Mouse (Mus musculus) MEL (cell line): ENCODE results near the gene Amdhd2. TPM values are rescaled to one million over a fixed set of nuclear protein-coding genes. Genes with fewer than 3 reads are reported as not detected.

Experiments
- DNase-seq: peaks from one replicate; pipeline ENCODE4 v3.0.0; 2011; ENCODE audit warnings: low read depth, low spot score
- H3K27ac ChIP-seq: 2 replicates; pipeline ENCODE4 v1.5.1; 2012; ENCODE audit warnings: low read depth, mild to moderate bottlenecking, control low read depth, low read length, moderate library complexity; ENCODE audit not compliant: control insufficient read depth
- H3K27me3 ChIP-seq, 2 experiments: fragments of 150-350 bp in 1 of 2; sonication (generic) in 1 of 2; 2 replicates each; pipeline ENCODE4 v1.6.1; 2012; ENCODE audit warnings: low read length in 2 of 2, mild to moderate bottlenecking in 2 of 2, improper control_type of control experiment in 1 of 2, moderate library complexity in 1 of 2; ENCODE audit not compliant: insufficient read depth in 2 of 2, control insufficient read depth in 1 of 2
- H3K36me3 ChIP-seq, 2 experiments: 2 replicates each; pipeline ENCODE4 v1.6.1; 2012 to 2014; ENCODE audit warnings: low read length in 2 of 2, improper control_type of control experiment in 1 of 2, inconsistent platforms in 1 of 2, mild to moderate bottlenecking in 1 of 2; ENCODE audit not compliant: insufficient read depth in 2 of 2, control insufficient read depth in 1 of 2
- H3K4me1 ChIP-seq, 2 experiments: fragments of 150-350 bp in 1 of 2; sonication (generic) in 1 of 2; 2 replicates each; pipeline ENCODE4 v1.6.1; 2012; ENCODE audit warnings: low read length in 2 of 2, improper control_type of control experiment in 1 of 2, mild to moderate bottlenecking in 1 of 2; ENCODE audit not compliant: insufficient read depth in 2 of 2, control insufficient read depth in 1 of 2
- H3K4me3 ChIP-seq, 2 experiments: fragments of 150-350 bp in 1 of 2; sonication (generic) in 1 of 2; 2 replicates each; pipeline ENCODE4 v1.5.1; 2012; ENCODE audit warnings: low read depth in 2 of 2, low read length in 2 of 2, mild to moderate bottlenecking in 2 of 2, moderate library complexity in 2 of 2, control low read depth in 1 of 2, improper control_type of control experiment in 1 of 2; ENCODE audit not compliant: control insufficient read depth in 1 of 2, insufficient read depth in 1 of 2
- H3K79me2 ChIP-seq: 2 replicates; pipeline ENCODE4 v1.6.1; 2012; ENCODE audit warnings: mild to moderate bottlenecking, low read length, moderate library complexity; ENCODE audit not compliant: control insufficient read depth, poor library complexity, insufficient read depth
- H3K9ac ChIP-seq: 2 replicates; pipeline ENCODE4 v1.6.1; 2012; ENCODE audit warnings: low read depth, mild to moderate bottlenecking, control low read depth, low read length, moderate library complexity; ENCODE audit not compliant: control insufficient read depth, poor library complexity, severe bottlenecking
- H3K9me3 ChIP-seq: fragments of 150-350 bp; sonication (generic); replicated peaks from 2 replicates; pipeline ENCODE4 v1.6.1; 2012; ENCODE audit warnings: mild to moderate bottlenecking, low read length, improper control_type of control experiment, moderate library complexity; ENCODE audit not compliant: insufficient read depth
- CHD2 ChIP-seq: IDR thresholded peaks from 2 replicates; pipeline ENCODE4 v1.6.1; 2011; ENCODE audit warnings: low read length, improper control_type of control experiment
- E2F4 ChIP-seq: IDR thresholded peaks from 2 replicates; pipeline ENCODE4 v1.6.1; 2011; ENCODE audit warnings: low read depth, low read length, improper control_type of control experiment, borderline replicate concordance
- EP300 ChIP-seq, 2 experiments: IDR thresholded peaks; 2 replicates each; pipeline ENCODE4 v1.6.1; 2011; ENCODE audit warnings: improper control_type of control experiment in 2 of 2, low read length in 2 of 2, low read depth in 1 of 2, mild to moderate bottlenecking in 1 of 2
- ETS1 ChIP-seq: IDR thresholded peaks from 2 replicates; pipeline ENCODE4 v1.6.1; 2012; ENCODE audit warnings: low read depth, mild to moderate bottlenecking, inconsistent platforms, low read length, improper control_type of control experiment, moderate library complexity
- GATA1 ChIP-seq: IDR thresholded peaks from 2 replicates; pipeline ENCODE4 v1.6.1; 2011; ENCODE audit warnings: low read depth, low read length, improper control_type of control experiment
- HCFC1 ChIP-seq: IDR thresholded peaks from 2 replicates; pipeline ENCODE4 v1.6.1; 2012; ENCODE audit warnings: low read depth, mild to moderate bottlenecking, inconsistent platforms, low read length, improper control_type of control experiment, moderate library complexity
- JUND ChIP-seq: IDR thresholded peaks from 2 replicates; pipeline ENCODE4 v1.6.1; 2011; ENCODE audit warnings: low read depth, mild to moderate bottlenecking, improper control_type of control experiment, low read length
- KAT2A ChIP-seq: conservative IDR thresholded peaks from 2 replicates; pipeline ENCODE4 v1.6.1; 2012; ENCODE audit warnings: low read depth, low read length, improper control_type of control experiment, inconsistent platforms
- MAX ChIP-seq: IDR thresholded peaks from 2 replicates; pipeline ENCODE4 v1.6.1; 2011; ENCODE audit warnings: low read length, improper control_type of control experiment
- MAZ ChIP-seq: IDR thresholded peaks from 2 replicates; pipeline ENCODE4 v1.6.1; 2012; ENCODE audit warnings: low read depth, mild to moderate bottlenecking, inconsistent platforms, low read length, improper control_type of control experiment
- MEF2A ChIP-seq: IDR thresholded peaks from 2 replicates; pipeline ENCODE4 v1.6.1; 2014; ENCODE audit warnings: low read depth, mild to moderate bottlenecking, inconsistent platforms, low read length, improper control_type of control experiment; ENCODE audit not compliant: poor library complexity, insufficient replicate concordance, severe bottlenecking; ENCODE audit errors: extremely low read depth
- MYB ChIP-seq: IDR thresholded peaks from 2 replicates; pipeline ENCODE4 v1.6.1; 2011; ENCODE audit warnings: mild to moderate bottlenecking, low read depth, low read length, improper control_type of control experiment
- MYC ChIP-seq: IDR thresholded peaks from 2 replicates; pipeline ENCODE4 v1.6.1; 2011; ENCODE audit warnings: low read depth, mild to moderate bottlenecking, low read length, improper control_type of control experiment, moderate library complexity
- NELFE ChIP-seq: IDR thresholded peaks from 2 replicates; pipeline ENCODE4 v1.6.1; 2011; ENCODE audit warnings: low read depth, low read length, improper control_type of control experiment
- NRF1 ChIP-seq: IDR thresholded peaks from 2 replicates; pipeline ENCODE4 v1.6.1; 2014; ENCODE audit warnings: low read depth, mild to moderate bottlenecking, inconsistent platforms, low read length, improper control_type of control experiment, moderate library complexity; ENCODE audit not compliant: poor library complexity, insufficient read depth, severe bottlenecking
- POLR2A ChIP-seq, 2 experiments: IDR thresholded peaks; 2 replicates each; pipeline ENCODE4 v1.6.1; 2011 to 2012; ENCODE audit warnings: low read length in 2 of 2, mild to moderate bottlenecking in 2 of 2, control low read depth in 1 of 2, improper control_type of control experiment in 1 of 2, low read depth in 1 of 2, moderate library complexity in 1 of 2; ENCODE audit not compliant: control insufficient read depth in 1 of 2, insufficient read depth in 1 of 2, poor library complexity in 1 of 2
- POLR2AphosphoS2 ChIP-seq: IDR thresholded peaks from 2 replicates; pipeline ENCODE4 v1.6.1; 2011; ENCODE audit warnings: low read length, improper control_type of control experiment
- POLR2AphosphoS5 ChIP-seq: IDR thresholded peaks from 2 replicates; pipeline ENCODE4 v1.6.1; 2012; ENCODE audit warnings: low read depth, borderline replicate concordance, mild to moderate bottlenecking, inconsistent platforms, low read length, moderate library complexity, mixed read lengths
- RAD21 ChIP-seq: IDR thresholded peaks from 2 replicates; pipeline ENCODE4 v1.6.1; 2011; ENCODE audit warnings: mild to moderate bottlenecking, low read depth, low read length, improper control_type of control experiment
- RCOR1 ChIP-seq: IDR thresholded peaks from 2 replicates; pipeline ENCODE4 v1.6.1; 2012; ENCODE audit warnings: low read depth, mild to moderate bottlenecking, inconsistent platforms, low read length, improper control_type of control experiment
- SIN3A ChIP-seq: IDR thresholded peaks from 2 replicates; pipeline ENCODE4 v1.6.1; 2012; ENCODE audit warnings: low read length, improper control_type of control experiment, inconsistent platforms
- SMC3 ChIP-seq: IDR thresholded peaks from 2 replicates; pipeline ENCODE4 v1.6.1; 2011; ENCODE audit warnings: low read depth, low read length, improper control_type of control experiment
- TAL1 ChIP-seq: IDR thresholded peaks from 2 replicates; pipeline ENCODE4 v1.6.1; 2012; ENCODE audit warnings: mild to moderate bottlenecking, inconsistent platforms, low read length, moderate library complexity, mixed read lengths
- TCF12 ChIP-seq: IDR thresholded peaks from 2 replicates; pipeline ENCODE4 v1.6.1; 2014; ENCODE audit warnings: low read depth, mild to moderate bottlenecking, inconsistent platforms, low read length, improper control_type of control experiment, moderate library complexity
- UBTF ChIP-seq: IDR thresholded peaks from 2 replicates; pipeline ENCODE4 v1.6.1; 2012; ENCODE audit warnings: low read depth, mild to moderate bottlenecking, inconsistent platforms, low read length, improper control_type of control experiment, moderate library complexity, borderline replicate concordance; ENCODE audit not compliant: insufficient read depth
- USF1 ChIP-seq: IDR thresholded peaks from 2 replicates; pipeline ENCODE4 v1.6.1; 2014; ENCODE audit warnings: low read depth, mild to moderate bottlenecking, inconsistent platforms, low read length, improper control_type of control experiment, moderate library complexity
- USF2 ChIP-seq, 2 experiments: IDR thresholded peaks; 2 replicates each; pipeline ENCODE4 v1.6.1; 2011 to 2012; ENCODE audit warnings: improper control_type of control experiment in 2 of 2, low read length in 2 of 2, borderline replicate concordance in 1 of 2, inconsistent platforms in 1 of 2, low read depth in 1 of 2, mild to moderate bottlenecking in 1 of 2; ENCODE audit not compliant: insufficient read depth in 1 of 2
- ZC3H11A ChIP-seq: IDR thresholded peaks from 2 replicates; pipeline ENCODE4 v1.6.1; 2012; ENCODE audit warnings: low read depth, mild to moderate bottlenecking, inconsistent platforms, low read length, improper control_type of control experiment
- ZKSCAN1 ChIP-seq: IDR thresholded peaks from 2 replicates; pipeline ENCODE4 v1.6.1; 2012; ENCODE audit warnings: low read depth, mild to moderate bottlenecking, inconsistent platforms, low read length, improper control_type of control experiment, moderate library complexity
- ZMIZ1 ChIP-seq: IDR thresholded peaks from 2 replicates; pipeline ENCODE4 v1.6.1; 2012; ENCODE audit warnings: low read depth, mild to moderate bottlenecking, inconsistent platforms, low read length, improper control_type of control experiment, moderate library complexity
- ZNF384 ChIP-seq: IDR thresholded peaks from 2 replicates; pipeline ENCODE4 v1.6.1; 2012; ENCODE audit warnings: low read depth, mild to moderate bottlenecking, inconsistent platforms, low read length, improper control_type of control experiment
- polyA plus RNA-seq, 2 experiments: library from polyadenylated mRNA; stranded (reverse) in 1 of 2; unstranded in 1 of 2; fragments of >175 nt in 1 of 2; fragments of >200 nt in 1 of 2; gene quantifications; 2 replicates each; pipeline versions ENCODE4 v1.2.1 to v1.2.4; 2012; ENCODE audit warnings: low replicate concordance in 2 of 2, low read depth in 1 of 2; ENCODE audit not compliant: insufficient read length in 2 of 2, insufficient read depth in 1 of 2, missing spikeins in 1 of 2
- total RNA-seq: library from RNA; depleted of rRNA; stranded (reverse); fragments of 300-350 nt; gene quantifications from 2 replicates; pipeline ENCODE4 v1.2.3, GENCODE M21; 2012

Gene Amdhd2
- total and polyA plus RNA-seq, 3 experiments, result 11.4 to 36.1 TPM; not detected in 1

GRCm38 (mm10) chr17:24203611-24204534 lies 40.3 kb upstream of the Amdhd2 start (continued):
- TF ChIP-seq ZMIZ1 (no peak), TCF12 (no peak), EP300 (IDR thresholded peaks at IDR 0.05; ENCODE audit: low read depth in 1 of 2, low read length in 2 of 2) (peak; percentile 8 to 27; a peak in 1 of 4 replicates), MYB (no peak), POLR2AphosphoS5 (no peak), USF2 (IDR thresholded peaks at IDR 0.05; ENCODE audit: borderline replicate concordance in 1 of 2, insufficient read depth in 1 of 2, low read depth in 1 of 2, low read length in 2 of 2) (no peak), MAZ (no peak), RCOR1 (0 out of 2 replicates have a peak, but pooled peaks have one; percentile 12), ZC3H11A (no peak), CHD2 (no peak), NRF1 (no peak; the same call in 1 of the 2 replicates), ZKSCAN1 (no peak), RAD21 (no peak), MEF2A (no peak), MAX (0 out of 2 replicates have a peak, but pooled peaks have one; percentile 30), POLR2A (IDR thresholded peaks at IDR 0.05; ENCODE audit: control insufficient read depth in 1 of 2, insufficient read depth in 1 of 2, low read depth in 1 of 2, low read length in 2 of 2, poor library complexity in 1 of 2) (no peak), E2F4 (no peak), UBTF (no peak)
- TF ChIP-seq, all 39 proteins: peak for 7

- H3K4me3 ChIP-seq, result no peak overlapping the region; a peak in 1 of 4 replicates
- peak; percentile 73; the same call in 1 of the 2 replicates for TF ChIP-seq SIN3A
- no peak for TF ChIP-seq JUND
- peak; percentile 73 for TF ChIP-seq ETS1
- TF ChIP-seq MYC, result 0 out of 2 replicates have a peak, but pooled peaks have one; percentile 18
- no peak for TF ChIP-seq USF2 (IDR thresholded peaks at IDR 0.05; ENCODE audit: borderline replicate concordance in 1 of 2, insufficient read depth in 1 of 2, low read depth in 1 of 2, low read length in 2 of 2)
- TF ChIP-seq MAX, result no peak
- no peak for TF ChIP-seq ZNF384
- TF ChIP-seq NELFE, result no peak
- TF ChIP-seq HCFC1, result peak; percentile 27; the same call in 1 of the 2 replicates
- TF ChIP-seq RAD21, result no peak
- no peak for TF ChIP-seq NRF1
- 0 out of 2 replicates have a peak, but pooled peaks have one; percentile 4 for TF ChIP-seq SMC3
- no peak for TF ChIP-seq POLR2AphosphoS2
- TF ChIP-seq EP300 (IDR thresholded peaks at IDR 0.05; ENCODE audit: low read depth in 1 of 2, low read length in 2 of 2), result peak; percentile 62 to 68
- no peak for TF ChIP-seq POLR2AphosphoS5
- peak; percentile 78 for TF ChIP-seq MAZ
- no peak for TF ChIP-seq MYB
- peak; percentile 77 for TF ChIP-seq GATA1
- TF ChIP-seq USF1, result 0 out of 2 replicates have a peak, but pooled peaks have one; percentile 10
- TF ChIP-seq ZKSCAN1, result no peak
- TF ChIP-seq TCF12, result peak; percentile 67; the same call in 1 of the 2 replicates
- TF ChIP-seq TAL1, result peak; percentile 82
- no peak for TF ChIP-seq KAT2A
Measured at GRCm38 (mm10) chr17:24203068-24203467, 39.5 kb upstream of the Amdhd2 start.

More at GRCm38 (mm10) chr17:24203068-24203467, 39.5 kb upstream of the Amdhd2 start:
- H3K9me3 ChIP-seq, result no peaks in the 10 kb centered on the region
- peak overlapping the region; percentile 83 for H3K27ac ChIP-seq
- peak overlapping the region; percentile 53 for H3K9ac ChIP-seq
- H3K4me1 ChIP-seq, result peaks cover 11 to 64% of the 10 kb centered on the region in 2 experiments
- no peaks in the 10 kb centered on the region for H3K27me3 ChIP-seq
- H3K79me2 ChIP-seq, result peaks cover 46% of the 10 kb centered on the region
- DNase-seq, result peak; percentile 93
- H3K36me3 ChIP-seq, result peaks cover 0 to 41% of the 10 kb centered on the region in 2 experiments; a peak in 3 of 4 replicates
